Mouse (Mus musculus) urinary bladder, adult 2 months (tissue): ENCODE results near the gene Tnfsf11. TPM values are rescaled to one million over a fixed set of nuclear protein-coding genes. Genes with fewer than 3 reads are reported as not detected.

ENCODE experiments used
- DNase-seq: peaks from one replicate; pipeline ENCODE4 v3.0.0; 2022; ENCODE audit warnings: low spot score
- polyA plus RNA-seq: library from polyadenylated mRNA; depleted of rRNA; stranded (reverse); fragments of >200 nt; gene quantifications from 2 replicates; pipeline ENCODE4 v1.2.3, GENCODE M21; 2012; rRNA removed

The Tnfsf11 gene
- polyA plus RNA-seq: 0.08 and 0.18 TPM in 2 replicates

DNA sequence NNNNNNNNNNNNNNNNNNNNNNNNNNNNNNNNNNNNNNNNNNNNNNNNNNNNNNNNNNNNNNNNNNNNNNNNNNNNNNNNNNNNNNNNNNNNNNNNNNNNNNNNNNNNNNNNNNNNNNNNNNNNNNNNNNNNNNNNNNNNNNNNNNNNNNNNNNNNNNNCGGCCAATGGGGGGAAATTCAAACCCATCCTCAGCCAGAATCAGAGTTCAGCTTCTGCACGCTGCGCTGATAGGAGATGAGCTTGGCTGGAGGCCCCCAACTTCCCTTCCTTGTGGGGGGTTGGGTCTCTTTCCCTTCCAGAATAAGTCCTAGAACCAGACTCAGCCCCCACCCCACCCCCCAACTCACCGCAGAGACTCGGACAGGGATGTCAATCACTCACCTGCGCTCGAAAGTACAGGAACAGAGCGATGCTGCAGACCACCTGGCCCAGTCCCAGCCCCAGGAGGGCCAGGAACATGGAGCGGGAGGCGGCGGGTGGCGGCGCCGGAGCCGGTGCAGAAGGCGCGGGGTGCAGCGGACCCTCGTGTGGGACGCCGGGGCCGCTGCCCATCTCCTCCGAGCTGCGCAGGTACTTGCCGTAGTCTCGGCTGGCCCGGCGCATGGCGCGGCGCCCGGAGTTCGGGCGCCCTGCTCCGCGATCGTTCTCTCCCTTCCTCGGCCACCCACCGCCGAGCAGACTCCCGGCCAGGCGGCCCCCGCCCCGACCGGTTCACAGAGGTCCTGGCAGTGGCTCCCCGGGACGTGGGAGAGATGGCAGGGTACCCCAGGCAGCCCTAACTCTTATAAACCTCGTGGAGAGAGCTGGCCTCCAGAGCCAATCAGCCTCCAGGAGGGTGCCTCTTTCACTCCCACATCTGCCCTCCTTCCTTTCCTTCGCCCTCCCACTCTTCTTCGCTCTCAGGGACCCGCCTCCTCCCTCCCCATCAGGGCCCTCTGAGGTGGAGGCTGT lies at the start of gene Tnfsf11:
Gene Tnfsf11, minus strand, starts transcription at position 758 of the 952 bp plus-strand sequence.
- no peak for DNase-seq

GRCm38 (mm10) chr14:78356764-78357163 lies 48.9 kb upstream of the Tnfsf11 start:
- no peak for DNase-seq

DNA sequence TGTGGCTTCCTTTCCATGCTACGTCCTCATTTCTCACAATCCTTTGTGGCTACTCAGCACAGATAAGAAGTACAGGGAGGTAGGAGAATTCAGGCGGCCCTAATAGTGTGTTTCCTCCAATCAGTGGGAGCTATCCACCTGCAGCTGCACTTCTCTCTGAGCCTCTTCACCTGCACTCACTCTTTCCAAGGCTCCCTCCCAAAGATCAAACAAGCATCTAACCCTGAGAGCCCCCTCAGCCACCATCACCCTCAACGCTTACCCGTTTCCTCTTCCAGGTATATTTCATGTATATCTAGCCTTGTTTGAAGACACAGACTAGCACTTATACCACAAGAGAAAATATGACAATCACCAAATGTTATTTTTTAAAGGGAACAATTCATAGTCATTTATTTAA lies 47.5 kb upstream of the Tnfsf11 start:
- no peak for DNase-seq

DNA sequence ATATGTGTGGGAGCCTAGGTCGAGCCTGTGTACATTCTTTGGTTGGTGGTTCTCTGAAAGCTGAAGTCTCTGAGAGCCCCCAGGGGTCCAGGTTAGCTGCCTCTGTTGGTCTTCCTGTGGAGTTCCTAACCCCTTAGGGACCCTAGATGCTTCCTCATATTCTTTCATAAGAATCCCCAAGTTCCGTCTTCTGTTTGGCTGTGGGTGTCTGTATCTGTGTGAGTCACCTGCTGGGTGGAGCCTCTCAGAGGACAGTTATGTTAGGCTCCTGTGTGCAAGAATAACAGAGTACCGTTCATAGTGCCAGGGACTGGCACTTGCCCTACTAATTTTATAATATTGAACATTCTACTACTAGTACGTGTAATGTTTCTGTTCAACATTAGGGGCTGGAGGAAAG lies 45.0 kb upstream of the Tnfsf11 start:
- DNase-seq: no peak

DNA sequence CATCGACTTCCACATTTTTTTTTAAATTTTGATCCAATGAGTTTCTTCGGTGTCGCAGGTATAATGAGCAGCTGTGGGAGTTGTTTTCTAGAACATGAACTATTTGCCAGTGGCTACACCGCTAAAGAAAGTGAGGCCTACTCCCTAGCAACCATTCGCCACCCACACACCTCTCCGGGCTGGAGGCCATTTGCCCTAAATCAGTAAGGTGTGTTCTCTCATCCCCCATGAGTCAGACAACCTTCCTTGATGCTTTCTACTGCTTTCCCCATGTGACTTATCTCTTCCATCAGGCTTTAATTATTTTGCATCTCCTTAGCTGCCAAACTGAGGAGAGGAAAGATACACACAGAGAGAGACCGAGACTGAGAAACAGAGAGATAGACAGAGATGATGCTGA lies 43.7 kb upstream of the Tnfsf11 start:
- DNase-seq: no peak

GRCm38 (mm10) chr14:78347715-78348114 lies 39.9 kb upstream of the Tnfsf11 start:
- no peak for DNase-seq

GRCm38 (mm10) chr14:78343007-78343406 lies 35.2 kb upstream of the Tnfsf11 start:
- DNase-seq: no peak

DNA sequence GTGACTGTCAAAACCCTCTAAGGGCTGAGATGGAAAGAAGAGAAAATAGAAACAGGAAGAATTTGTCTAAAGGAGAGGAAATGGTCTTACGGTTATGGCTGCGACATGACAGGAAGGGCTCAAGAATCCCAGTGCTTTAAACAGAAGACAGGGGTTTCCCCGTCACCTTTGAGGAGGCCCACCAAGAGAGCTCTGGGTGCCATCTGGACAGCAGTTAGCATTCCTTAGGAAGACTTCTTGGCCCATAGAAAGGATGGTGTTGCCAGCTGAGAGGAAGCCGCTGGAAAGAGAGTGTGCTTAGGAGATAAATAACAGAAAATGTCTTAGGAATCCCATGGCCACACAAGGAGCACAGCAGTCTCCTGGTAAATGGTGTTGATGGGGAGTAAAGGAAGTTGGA lies 34.3 kb upstream of the Tnfsf11 start:
- no peak for DNase-seq

- no peak for DNase-seq
Observed at GRCm38 (mm10) chr14:78333341-78333740, 25.5 kb upstream of the Tnfsf11 start.

DNA sequence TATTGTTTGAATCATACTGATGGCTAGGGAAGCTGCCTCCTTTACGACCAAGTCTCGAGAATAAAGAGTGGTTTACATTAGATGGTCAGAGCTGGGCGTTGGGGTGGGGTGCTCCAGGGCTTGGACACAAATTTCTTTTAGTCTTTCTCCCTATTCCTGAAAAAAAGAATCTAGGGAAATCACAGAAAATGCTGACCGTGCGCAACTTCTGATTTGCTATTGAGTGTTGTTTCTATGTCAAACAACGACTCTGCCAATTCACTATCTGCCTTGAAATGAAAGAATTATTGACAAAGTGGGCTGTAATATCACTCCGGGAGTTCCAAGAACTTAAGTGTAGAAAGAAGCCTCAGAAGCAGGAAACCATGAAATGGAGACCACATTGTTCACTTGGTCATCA lies 23.5 kb upstream of the Tnfsf11 start:
- no peak for DNase-seq

DNA sequence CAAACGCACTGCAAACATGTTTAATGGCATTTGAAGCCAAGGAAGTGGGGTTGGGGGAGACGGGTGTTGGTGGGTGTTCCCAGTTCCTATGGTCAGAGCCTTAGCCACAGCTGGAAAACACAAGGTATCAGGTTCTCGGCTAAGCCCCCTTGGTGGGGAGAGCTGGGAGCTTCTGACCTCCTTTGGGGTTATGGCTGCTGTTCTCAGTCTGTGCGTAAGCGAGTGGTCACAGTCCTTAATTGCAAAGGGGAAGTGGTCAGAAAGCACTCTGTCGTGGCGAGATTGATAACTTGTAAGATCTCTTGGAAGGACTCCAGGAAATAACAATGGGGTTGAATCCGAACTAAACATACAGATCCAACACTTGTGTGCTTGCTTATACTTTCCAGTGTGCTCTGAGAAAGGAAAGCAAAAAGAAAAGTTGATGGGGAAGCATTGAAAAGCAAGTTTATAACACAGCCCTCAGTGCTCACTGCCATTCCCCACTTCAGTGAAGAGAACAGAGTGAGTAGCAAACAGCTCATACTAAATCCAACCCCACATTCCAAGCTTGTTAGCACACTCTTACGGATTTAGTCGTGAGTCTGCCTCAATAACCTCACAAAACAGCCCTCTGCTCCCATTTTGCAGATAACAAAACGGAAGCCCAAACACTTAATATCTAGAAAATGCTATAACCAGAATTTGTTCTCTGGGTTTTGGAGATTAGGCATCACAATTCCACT lies 22.9 kb upstream of the Tnfsf11 start:
- DNase-seq: no peak

GRCm38 (mm10) chr14:78329765-78330451 lies 22.1 kb upstream of the Tnfsf11 start:
- DNase-seq: no peak

DNA sequence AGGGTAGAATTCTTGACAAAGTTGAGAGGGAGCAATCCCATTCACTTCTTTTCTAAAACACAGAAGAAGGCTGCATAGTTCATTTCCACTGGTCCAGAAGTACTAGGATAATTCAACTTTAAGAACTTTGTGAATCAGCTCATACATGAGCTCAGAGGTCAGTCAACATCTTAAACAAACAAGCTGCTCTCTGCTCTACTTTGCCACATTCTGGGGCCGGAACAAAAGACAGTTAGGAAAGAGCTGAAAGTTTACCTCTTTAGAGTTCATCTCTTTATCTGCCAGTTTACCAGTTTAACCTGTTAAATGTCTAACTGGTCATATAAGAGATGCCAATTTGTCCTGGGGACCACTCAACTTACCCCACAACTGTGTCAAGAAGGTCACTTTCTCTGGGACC lies 15.5 kb upstream of the Tnfsf11 start:
- DNase-seq: no peak

- DNase-seq: no peak
Observed at GRCm38 (mm10) chr14:78322916-78323315, 15.1 kb upstream of the Tnfsf11 start.

GRCm38 (mm10) chr14:78320248-78320647 lies 12.4 kb upstream of the Tnfsf11 start:
- no peak for DNase-seq

- DNase-seq: no peak
Observed at GRCm38 (mm10) chr14:78319580-78319979, 11.7 kb upstream of the Tnfsf11 start.

DNA sequence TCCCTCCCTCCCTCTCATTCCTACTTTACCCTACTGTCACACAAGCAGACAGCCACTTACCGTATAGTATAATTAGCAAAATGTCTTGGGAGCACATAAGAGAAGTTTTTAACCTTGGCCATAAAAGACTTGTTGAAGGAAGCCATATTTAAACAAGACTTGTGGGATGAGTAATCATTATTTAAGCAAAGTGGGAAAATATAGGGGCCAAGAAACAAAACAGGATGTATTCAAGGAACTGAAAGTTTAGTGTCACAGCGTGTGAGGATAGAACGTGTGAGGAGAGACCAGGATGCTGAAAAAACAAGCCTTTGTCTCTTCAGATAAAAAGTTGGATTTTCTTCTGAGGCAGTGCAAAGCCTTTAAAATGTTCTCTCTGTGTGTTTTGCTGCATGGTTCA lies 11.2 kb upstream of the Tnfsf11 start:
- no peak for DNase-seq

GRCm38 (mm10) chr14:78317623-78318022 lies 9.8 kb upstream of the Tnfsf11 start:
- no peak for DNase-seq

DNA sequence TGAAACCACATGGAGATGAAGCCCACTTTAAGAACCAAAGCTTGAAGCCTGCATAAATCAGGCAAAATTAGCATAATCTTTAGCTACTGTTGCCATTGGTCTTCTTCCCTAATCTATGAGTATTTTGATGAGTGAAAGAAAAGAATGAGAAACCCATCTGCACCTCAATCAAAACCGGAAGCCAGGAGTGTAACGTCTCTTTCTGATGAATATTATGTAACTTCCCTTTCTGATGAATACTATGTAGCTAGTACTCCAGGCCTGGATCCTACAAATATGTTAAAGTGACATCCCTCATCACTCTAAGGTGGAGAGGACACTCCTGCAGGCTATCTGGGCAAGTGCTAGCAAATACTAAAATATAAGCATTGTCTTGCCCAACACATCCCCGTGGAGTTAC lies 6.9 kb downstream of the Tnfsf11 start:
- DNase-seq: no peak

DNA sequence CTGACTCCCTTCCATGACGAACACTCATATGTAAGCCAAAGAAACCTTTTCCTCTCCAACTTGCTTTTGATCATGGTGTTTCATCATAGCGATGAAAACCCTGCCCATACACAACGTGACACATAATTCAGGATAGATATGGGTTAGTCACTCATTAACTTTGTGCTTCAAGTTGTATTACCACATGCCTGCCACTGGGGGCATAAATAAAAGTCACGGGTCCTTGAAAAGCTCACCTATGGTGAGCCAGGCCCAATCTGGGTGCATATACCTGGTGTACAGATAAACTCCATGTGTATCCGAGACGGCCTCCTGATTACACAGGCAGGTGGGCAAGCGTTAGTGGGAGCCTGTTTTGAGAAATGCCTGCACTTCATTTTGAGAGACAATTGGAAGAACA lies 15.2 kb downstream of the Tnfsf11 start:
- no peak for DNase-seq

DNA sequence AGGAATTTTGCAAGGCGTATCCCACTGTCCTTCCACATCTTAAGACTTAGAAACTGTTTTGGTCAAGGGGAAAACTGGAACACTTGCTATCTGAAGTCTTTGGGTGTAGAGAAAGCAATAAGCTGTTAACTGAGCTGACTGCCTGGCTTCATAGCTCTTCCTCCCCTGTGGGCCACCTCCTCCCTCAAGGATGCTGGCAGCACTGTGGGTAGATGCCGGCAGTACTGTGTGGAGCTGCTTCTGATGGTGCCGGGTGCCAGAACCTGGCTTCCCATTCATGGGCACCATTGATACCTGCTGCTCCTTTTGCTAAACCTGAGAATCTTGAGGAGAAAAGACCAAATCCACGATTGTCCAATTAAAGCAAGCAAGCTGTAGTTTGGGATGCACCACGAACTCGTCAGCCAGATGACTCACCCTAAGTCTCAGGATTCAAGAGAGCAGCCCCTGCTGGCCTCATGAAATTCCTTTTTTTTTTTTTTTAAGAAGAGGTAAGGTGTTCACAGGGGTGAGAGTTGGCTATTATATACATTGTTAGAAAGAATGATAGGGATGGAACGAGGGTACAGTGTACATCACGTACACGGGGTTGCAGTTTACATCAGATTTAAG lies 17.8 kb downstream of the Tnfsf11 start:
- DNase-seq: no peak

GRCm38 (mm10) chr14:78288903-78289302 lies 18.9 kb downstream of the Tnfsf11 start:
- no peak for DNase-seq
